Mouse (Mus musculus) stomach, postnatal 0 days (tissue): ENCODE results near the gene Syt1.

Experiments used
- CTCF ChIP-seq: IDR thresholded peaks from 2 replicates; pipeline ENCODE4 v1.5.1; 2016; ENCODE audit warnings: antibody characterized with exemption, low read depth, mild to moderate bottlenecking, moderate library complexity
- EP300 ChIP-seq: optimal IDR thresholded peaks from 2 replicates; pipeline ENCODE3; 2016; ENCODE audit warnings: antibody characterized with exemption

GRCm38 (mm10) chr10:108597385-108597784 is 413.4 kb downstream of the Syt1 start:
- TF ChIP-seq CTCF (peak; percentile 53), EP300 (no peak)
